Mouse (Mus musculus) hindlimb bud, embryonic 11.5 days (tissue): Measurements from ENCODE around the gene Olfr275.
"Not testable (repeated sequence)": the region's sequence is repeated elsewhere in the genome, so short reads cannot be mapped to it uniquely, and the experiment has no call there.

Source experiments
- DNase-seq: peaks from one replicate; pipeline ENCODE4 v3.0.0-alpha.2; 2012; ENCODE audit warnings: low read depth, low spot score; ENCODE audit errors: extremely low spot score

Olfr275 gene

DNA sequence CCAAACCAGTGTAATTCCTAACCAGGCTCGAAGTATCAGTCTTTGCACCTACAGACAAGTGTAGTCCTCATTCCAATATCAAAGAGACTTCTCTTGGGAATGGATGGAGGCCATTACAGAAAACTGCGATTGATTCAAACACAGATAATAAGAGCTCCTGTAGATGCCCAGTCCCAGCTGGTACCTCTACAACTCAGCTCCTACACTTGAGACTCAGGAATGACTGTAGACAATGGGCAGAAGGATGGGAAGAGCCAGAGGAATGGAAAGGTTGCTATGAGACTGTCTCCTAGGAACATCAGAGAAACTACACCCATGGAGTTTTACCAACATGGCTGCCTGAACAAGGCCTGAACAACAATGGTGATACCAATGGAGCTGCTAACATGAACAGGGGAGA lies at the start of gene Olfr275:
Olfr275 (plus strand) TSS at position 301 of the 400 bp plus-strand sequence.
- DNase-seq, result no peak

DNA sequence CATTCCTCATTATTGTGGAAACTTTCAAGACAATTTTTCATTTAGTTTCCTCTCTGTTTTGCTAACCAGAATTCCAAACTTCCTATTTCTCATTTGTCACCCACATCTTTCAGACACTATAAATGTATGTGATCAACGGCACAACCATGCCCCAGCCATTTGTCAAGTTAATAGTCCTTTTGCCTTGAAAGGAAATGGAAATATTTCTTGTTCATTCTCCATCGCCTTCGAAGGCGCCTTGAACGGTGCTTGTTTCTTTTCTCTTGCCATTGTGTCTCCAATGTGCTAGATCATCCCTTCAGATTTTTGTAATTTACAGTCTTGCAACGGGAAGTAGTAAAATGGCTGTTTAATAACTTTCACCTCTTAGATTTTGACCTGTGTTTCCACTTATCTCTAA lies 48.8 kb upstream of the Olfr275 start:
- DNase-seq, result no peak

DNA sequence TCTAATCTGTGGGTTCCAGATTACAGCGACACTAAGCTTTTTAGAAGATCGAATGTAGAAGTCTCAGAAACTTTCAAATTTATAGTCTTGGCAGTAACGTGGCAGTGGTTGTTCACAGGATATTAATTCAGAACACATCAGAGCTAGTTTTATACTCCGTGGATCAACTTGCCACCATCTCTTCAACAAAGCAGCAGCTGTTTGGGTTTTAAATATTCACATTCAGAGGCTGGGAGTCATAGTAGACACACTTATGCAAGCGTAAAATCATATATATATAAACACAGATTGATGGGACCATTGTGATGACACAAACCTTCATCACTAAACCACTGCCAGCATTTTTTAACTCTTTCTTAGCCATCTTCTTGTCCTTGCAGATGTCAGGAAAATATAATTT lies 42.2 kb upstream of the Olfr275 start:
- DNase-seq, result no peak

DNA sequence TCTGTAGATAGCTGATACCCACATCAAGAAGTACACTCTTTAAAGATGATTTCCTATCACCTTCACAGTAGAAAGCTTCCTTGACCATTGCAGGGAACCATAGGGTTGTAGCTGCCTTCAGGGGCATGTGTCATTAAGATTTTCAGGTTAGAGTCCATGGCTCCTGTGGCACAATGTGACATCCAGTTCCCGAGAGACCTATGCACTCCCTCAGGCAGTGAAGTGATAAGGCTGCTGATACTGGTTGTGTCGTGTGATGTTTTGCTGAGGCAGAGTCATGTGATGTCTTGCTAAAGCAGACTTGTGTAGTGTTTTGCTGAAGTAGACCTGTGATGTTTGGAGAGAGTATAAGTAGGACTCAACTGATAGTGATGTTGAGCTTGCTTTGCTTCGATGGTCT lies 14.4 kb upstream of the Olfr275 start:
- no peak for DNase-seq

DNA sequence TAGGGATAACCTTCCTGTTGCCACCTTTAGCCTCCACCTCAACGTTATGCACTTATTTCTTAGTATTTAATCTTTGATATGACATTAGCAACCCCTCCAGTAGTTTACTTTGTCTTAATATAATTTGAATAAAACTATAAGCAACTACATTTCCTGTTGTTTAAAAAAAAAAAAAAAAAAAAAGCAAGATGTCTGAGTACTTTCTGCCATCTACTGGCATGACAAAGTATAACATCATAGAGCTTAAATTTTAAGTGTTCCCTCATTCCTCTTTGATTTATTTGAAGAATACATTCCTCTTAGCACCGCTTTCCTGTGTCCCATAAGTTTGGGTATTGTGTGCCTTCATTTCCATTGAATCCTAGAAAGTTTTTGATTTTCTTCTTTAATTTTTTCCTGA lies 2.5 kb upstream of the Olfr275 start:
- DNase-seq, result peak; percentile 26

DNA sequence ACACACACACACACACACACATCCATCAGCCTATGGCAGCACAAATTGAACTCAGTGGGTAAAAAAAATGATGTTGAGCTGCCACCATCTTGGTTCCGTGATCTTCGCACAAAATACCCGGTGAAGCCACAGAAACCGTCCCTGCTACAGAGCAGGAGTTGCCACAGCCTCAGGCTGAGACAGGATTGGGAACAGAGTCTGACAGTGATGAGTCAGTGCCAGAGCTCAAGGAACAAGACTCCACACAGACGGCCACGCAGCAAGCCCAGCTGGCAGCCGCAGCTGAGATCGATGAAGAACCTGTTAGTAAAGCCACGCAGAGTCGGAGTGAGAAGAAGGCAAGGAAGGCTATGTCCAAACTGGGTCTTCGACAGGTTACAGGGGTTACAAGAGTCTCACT lies 7.0 kb downstream of the Olfr275 start:
- DNase-seq, result no peak

DNA sequence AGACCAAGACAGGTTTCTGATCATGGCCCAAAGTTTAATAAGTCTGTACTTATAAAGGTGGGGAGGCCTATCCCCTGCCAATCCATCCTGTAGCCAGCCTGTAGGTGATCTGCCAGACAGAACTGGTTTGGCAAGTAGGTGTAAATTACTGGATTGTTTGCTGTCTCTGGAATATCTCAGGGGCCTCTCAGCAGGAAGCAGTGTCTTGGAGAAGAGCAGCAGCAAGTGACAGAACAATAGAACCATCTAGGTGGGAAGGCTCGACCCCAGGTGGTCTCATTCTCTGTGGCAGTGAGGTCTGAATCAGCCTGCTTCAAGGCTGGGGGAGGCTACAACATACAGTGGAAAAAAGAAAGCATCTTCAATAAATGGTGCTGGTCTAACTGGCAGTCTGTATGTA lies 31.0 kb downstream of the Olfr275 start:
- not testable (repeated sequence) for DNase-seq

DNA sequence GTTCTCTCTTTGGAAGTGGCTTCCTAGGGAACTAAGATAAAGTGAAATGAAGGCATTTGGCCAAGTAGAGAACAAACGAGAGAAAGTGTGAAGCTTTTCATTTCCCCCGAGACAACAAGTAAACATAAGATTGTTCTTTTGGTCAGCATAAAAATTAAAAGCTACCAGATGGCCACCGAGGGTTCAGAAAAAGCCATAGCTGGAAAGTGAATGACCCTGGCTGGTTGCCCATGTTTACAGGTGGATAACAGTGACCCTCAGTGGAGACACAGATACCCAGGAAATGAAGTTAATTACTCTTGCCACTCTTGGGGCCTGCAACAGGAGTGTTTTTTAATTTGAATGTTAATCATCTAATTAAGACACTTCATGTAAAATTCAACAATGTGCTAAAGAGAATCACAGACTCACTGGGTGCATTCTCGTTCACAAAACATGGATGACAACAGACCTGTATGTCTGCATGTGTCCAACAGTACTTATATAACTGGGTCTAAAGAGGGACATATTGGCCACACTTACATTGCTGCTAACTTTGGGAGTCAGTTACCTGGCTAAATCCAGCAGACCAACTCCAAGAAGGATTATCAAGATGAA lies 34.7 kb downstream of the Olfr275 start:
- DNase-seq, result no peak

DNA sequence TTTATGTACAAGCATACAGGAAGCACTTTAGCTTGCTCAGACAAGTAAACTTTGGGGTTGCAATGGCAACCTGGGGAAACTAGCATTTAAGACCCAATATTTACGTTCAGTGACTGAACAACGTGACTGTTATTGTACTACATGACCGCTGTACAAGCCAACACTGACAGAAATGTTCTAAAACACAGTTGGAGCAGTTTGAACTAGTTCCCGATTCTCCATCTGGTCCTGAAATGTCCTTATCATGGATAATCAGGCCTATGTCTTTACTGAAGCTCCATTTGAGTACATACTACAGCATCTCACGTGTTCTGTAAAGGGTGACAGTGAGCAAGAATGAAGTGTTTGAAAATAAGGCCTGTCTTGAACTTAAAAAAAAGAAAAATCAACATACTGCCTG lies 35.3 kb downstream of the Olfr275 start:
- DNase-seq, result no peak

DNA sequence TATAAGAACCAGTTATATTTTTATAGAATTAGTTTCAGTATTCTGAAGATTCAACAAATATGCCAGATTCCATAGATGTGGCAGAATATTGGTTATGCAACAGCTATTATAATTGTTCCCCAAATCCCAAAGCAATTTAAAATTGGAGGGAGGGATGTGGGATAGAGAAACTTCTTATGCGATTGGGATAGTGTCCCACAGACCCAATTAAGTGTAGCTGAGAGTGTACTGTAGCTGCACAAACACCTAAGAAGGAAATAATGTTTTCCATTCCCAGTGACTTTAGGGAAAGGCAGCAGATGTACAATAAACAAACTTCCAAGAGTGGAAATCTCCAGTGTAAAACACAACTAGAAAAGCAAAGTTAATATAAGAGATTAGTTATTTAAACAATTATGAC lies 44.7 kb downstream of the Olfr275 start, which contains the start of gene Olfr273:
Olfr273 (minus strand) TSS at position 101 of the 400 bp plus-strand sequence.
- DNase-seq, result no peak

DNA sequence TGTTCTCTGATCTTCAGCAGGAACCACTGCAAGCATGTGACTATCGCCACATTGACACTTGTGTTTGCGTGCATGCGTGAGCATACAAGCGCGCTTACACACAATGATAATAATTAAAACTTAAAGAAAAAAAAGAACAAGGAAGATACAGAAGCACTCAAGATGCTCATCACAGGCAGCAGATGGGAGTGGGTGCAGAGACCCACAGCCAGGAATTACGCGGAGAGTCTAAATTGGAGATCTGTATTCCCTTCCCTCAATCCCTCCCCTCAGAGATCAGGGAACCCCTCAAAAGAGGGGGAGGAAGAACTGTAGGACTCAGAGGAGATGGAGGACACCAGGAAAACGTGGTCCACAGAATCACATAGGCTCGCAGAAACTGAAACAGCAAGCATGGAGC lies 49.8 kb downstream of the Olfr275 start:
- no peak for DNase-seq
